Mouse (Mus musculus) lung, postnatal 0 days (tissue): ENCODE data around the gene Idua.

ENCODE experiments used
- CTCF ChIP-seq: IDR thresholded peaks from 2 replicates; pipeline ENCODE4 v1.5.1; 2016; ENCODE audit warnings: antibody characterized with exemption, mild to moderate bottlenecking
- EP300 ChIP-seq: IDR thresholded peaks from 2 replicates; pipeline ENCODE4 v1.6.1; 2016; ENCODE audit warnings: antibody characterized with exemption, mild to moderate bottlenecking, control low read depth

DNA sequence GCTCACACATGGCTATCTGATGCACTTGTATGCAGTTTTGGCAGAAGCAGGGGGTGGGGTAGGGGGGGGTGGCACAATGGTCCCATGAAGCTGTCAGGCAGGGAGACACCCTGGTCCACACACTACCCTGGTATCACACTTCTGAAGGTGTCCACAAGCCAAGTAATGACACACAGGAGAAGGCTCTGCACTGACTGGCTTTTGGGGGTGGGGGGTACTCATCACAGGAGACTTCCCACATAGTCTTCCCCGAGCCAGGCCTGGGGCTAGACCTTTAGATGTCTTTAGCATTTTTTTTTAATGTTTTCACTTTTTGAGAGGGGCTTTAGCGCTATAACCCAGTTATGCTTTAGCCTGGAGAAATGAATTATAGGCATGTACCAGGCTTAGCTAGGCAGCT is 12.8 kb upstream of the Idua start:
- TF ChIP-seq CTCF (no peak), EP300 (no peak)
